Mouse (Mus musculus) midbrain, postnatal 0 days (tissue): ENCODE data around the gene Tnfaip8l1. TPM values are rescaled to one million over a fixed set of nuclear protein-coding genes. Genes with fewer than 3 reads are reported as not detected.

Experiments used
- ATAC-seq: fragments of 200-750 bp; cut with Nextera tagmentation; 2 replicates; pipeline ENCODE4 v1.8.0; 2017; ENCODE audit warnings: moderate number of reproducible peaks, mild to moderate bottlenecking, moderate TSS enrichment, moderate library complexity; ENCODE audit not compliant: low FRiP score
- DNase-seq: peaks from one replicate; pipeline ENCODE4 v3.0.0-alpha.2; 2015; ENCODE audit warnings: low spot score
- H3K27ac ChIP-seq: fragments of 300-500 bp; sonication (generic); 2 replicates; pipeline ENCODE4 v1.5.1; 2014; ENCODE audit warnings: low read depth, mild to moderate bottlenecking, low read length, mixed read lengths
- H3K27me3 ChIP-seq: fragments of 300-500 bp; sonication (generic); 2 replicates; pipeline ENCODE4 v1.6.1; 2014; ENCODE audit warnings: low read length, control low read depth, mixed read lengths; ENCODE audit not compliant: insufficient read depth
- H3K36me3 ChIP-seq: fragments of 300-500 bp; sonication (generic); 2 replicates; pipeline ENCODE4 v1.6.1; 2014; ENCODE audit warnings: low read length, control low read depth, mixed read lengths; ENCODE audit not compliant: insufficient read depth
- H3K4me1 ChIP-seq: fragments of 300-500 bp; sonication (generic); 2 replicates; pipeline ENCODE4 v1.6.1; 2014; ENCODE audit warnings: mild to moderate bottlenecking, control low read depth, antibody characterized with exemption, low read length, mixed read lengths; ENCODE audit not compliant: insufficient read depth
- H3K4me2 ChIP-seq: fragments of 300-500 bp; sonication (generic); 2 replicates; pipeline ENCODE4 v1.6.1; 2014; ENCODE audit warnings: low read depth, mild to moderate bottlenecking, low read length, mixed read lengths; ENCODE audit not compliant: poor library complexity, severe bottlenecking
- H3K4me3 ChIP-seq: fragments of 300-500 bp; sonication (generic); 2 replicates; pipeline ENCODE4 v1.5.1; 2014; ENCODE audit warnings: low read depth, mild to moderate bottlenecking, low read length, moderate library complexity
- H3K9ac ChIP-seq: fragments of 300-500 bp; sonication (generic); replicated peaks from 2 replicates; pipeline ENCODE4 v1.6.1; 2014; ENCODE audit warnings: mild to moderate bottlenecking, low read length, moderate library complexity, mixed read lengths; ENCODE audit not compliant: poor library complexity, severe bottlenecking
- H3K9me3 ChIP-seq: fragments of 300-500 bp; sonication (generic); 2 replicates; pipeline ENCODE4 v1.6.1; 2016; ENCODE audit warnings: low read length, control low read depth
- CTCF ChIP-seq: IDR thresholded peaks from 2 replicates; pipeline ENCODE4 v1.5.1; 2016; ENCODE audit warnings: antibody characterized with exemption, mild to moderate bottlenecking
- WGBS: fragments of 180-500 bp; shearing (Covaris S2); extraction: QIAGEN DNeasy Blood & Tissue Kit; methylation state at CpG from one replicate; pipeline ENCODE4 v1.1.7; 2014; 5-methylcytosine and 5-hydroxymethylcytosine counted together
- microRNA-seq: library from miRNA; unstranded; fragments of <30 nt; microRNA quantifications from one replicate; pipeline ENCODE4, GENCODE M21; 2016; ENCODE audit warnings: borderline number of aligned reads
- polyA plus RNA-seq: library from polyadenylated mRNA; unstranded; fragments of >200 nt; fragmentation: Nextera tagmentation; extraction: Ambion mirVana; gene quantifications from 2 replicates; pipeline ENCODE4 v1.2.1, GENCODE M21; 2015
- total RNA-seq: library from RNA; depleted of rRNA; stranded (reverse); fragments of >200 nt; gene quantifications from 2 replicates; pipeline ENCODE4 v1.2.3, GENCODE M21; 2014; rRNA removed

The Tnfaip8l1 gene
- total and polyA plus RNA-seq, 2 experiments from 2014 or later, result 8.4 to 15.1 TPM

DNA sequence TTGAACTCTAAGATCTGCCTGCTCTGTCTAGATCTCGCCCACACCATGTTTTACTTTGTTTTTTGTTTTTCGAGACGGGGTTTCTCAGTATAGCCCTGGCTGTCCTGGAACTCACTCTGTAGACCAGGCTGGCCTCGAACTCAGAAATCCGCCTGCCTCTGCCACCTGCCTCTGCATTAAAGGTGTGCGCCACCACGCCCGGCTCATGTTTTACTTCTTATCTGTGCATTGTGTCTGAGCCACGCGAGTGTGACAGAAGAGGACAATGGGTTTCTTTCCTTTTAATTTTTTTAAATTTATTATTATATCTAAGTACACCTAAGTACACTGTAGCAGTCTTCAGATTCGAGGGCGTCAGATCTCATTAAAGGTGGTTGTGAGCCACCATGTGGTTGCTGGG lies 57.0 kb downstream of the Tnfaip8l1 start:
- peak overlapping the region; percentile 76 for H3K4me3 ChIP-seq
- ATAC-seq (no peak), DNase-seq (no peak)
- H3K4me2 ChIP-seq, result peak overlapping the region; percentile 68
- H3K9me3 ChIP-seq, result no peaks in the 10 kb centered on the region
- peak overlapping the region; percentile 93; the same call in 1 of the 2 replicates for H3K9ac ChIP-seq
- peaks cover 14% of the 10 kb centered on the region for H3K4me1 ChIP-seq
- 51% methylated on average over 12 of the region's 12 CpGs for WGBS
- H3K27me3 ChIP-seq, result no peaks in the 10 kb centered on the region
- no peak for TF ChIP-seq CTCF
- H3K36me3 ChIP-seq, result no peaks in the 10 kb centered on the region
- peak overlapping the region; percentile 91; the same call in 1 of the 2 replicates for H3K27ac ChIP-seq

DNA sequence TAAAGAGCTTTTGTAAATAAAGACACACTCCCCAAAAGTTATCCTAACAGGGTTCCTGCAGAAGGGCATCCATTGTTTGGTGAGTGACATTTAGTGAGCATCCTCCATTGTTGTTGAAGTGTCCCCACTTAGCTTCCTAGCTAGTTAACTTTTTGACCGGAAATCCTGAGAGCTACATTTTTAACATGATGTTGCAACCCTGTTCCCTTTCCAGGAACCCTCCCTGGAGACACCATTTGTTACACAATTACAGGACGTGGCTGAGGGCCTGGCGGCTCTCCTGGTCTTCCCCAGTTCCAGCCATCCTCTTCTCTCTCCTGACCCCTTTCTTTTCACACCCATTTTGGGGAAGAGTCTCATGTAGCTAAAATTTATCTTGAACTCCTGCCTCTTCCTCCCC lies 57.5 kb downstream of the Tnfaip8l1 start:
- Histone ChIP-seq H3K4me1 (peaks cover 14% of the 10 kb centered on the region), H3K4me3 (no peak overlapping the region), H3K27me3 (no peaks in the 10 kb centered on the region), H3K9me3 (no peaks in the 10 kb centered on the region), H3K27ac (no peak overlapping the region), H3K36me3 (no peaks in the 10 kb centered on the region), H3K9ac (no peak overlapping the region), H3K4me2 (no peak overlapping the region)
- 80% methylated on average over 3 of the region's 3 CpGs for WGBS
- ATAC-seq (no peak), DNase-seq (no peak)
- TF ChIP-seq CTCF, result no peak

Small RNAs within 50 kb of the gene (microRNA-seq; reads per million reads assigned to microRNA genes)
- gene Gm44397, result not detected

Other genes starting within 250 kb of the Tnfaip8l1 start
- 2.8 and 3.5 TPM in 2 replicates for gene Zfp119b, start 213.0 kb upstream of the Tnfaip8l1 start, total RNA-seq
- gene Zfp119b, start 213.0 kb upstream of the Tnfaip8l1 start, polyA plus RNA-seq, result 5.7 and 6.6 TPM in 2 replicates
- gene Ebi3, start 209.8 kb upstream of the Tnfaip8l1 start, total RNA-seq, result 2.5 and 3.0 TPM in 2 replicates
- gene Ebi3, start 209.8 kb upstream of the Tnfaip8l1 start, polyA plus RNA-seq, result 7.4 and 8.2 TPM in 2 replicates
- 9.8 and 10.1 TPM in 2 replicates for gene Yju2, start 203.4 kb upstream of the Tnfaip8l1 start, total RNA-seq
- gene Yju2, start 203.4 kb upstream of the Tnfaip8l1 start, polyA plus RNA-seq, result 14.6 and 16.1 TPM in 2 replicates
- 227 and 253 TPM in 2 replicates for gene Shd, start 192.0 kb upstream of the Tnfaip8l1 start, total RNA-seq
- 172 and 188 TPM in 2 replicates for gene Shd, start 192.0 kb upstream of the Tnfaip8l1 start, polyA plus RNA-seq
- 122 and 129 TPM in 2 replicates for gene Fsd1, start 176.0 kb upstream of the Tnfaip8l1 start, total RNA-seq
- 188 and 225 TPM in 2 replicates for gene Fsd1, start 176.0 kb upstream of the Tnfaip8l1 start, polyA plus RNA-seq
- gene Stap2, start 156.9 kb upstream of the Tnfaip8l1 start, total RNA-seq, result 1.8 and 2.4 TPM in 2 replicates
- 4.3 TPM in 2 replicates for gene Stap2, start 156.9 kb upstream of the Tnfaip8l1 start, polyA plus RNA-seq
- 145 and 293 TPM in 2 replicates for gene Mpnd, start 156.8 kb upstream of the Tnfaip8l1 start, total RNA-seq
- gene Mpnd, start 156.8 kb upstream of the Tnfaip8l1 start, polyA plus RNA-seq, result 91.6 and 99.2 TPM in 2 replicates
- gene Sh3gl1, start 125.8 kb upstream of the Tnfaip8l1 start, total RNA-seq, result 64.1 and 71.4 TPM in 2 replicates
- gene Sh3gl1, start 125.8 kb upstream of the Tnfaip8l1 start, polyA plus RNA-seq, result 83.2 and 84.8 TPM in 2 replicates
- gene Chaf1a, start 122.0 kb upstream of the Tnfaip8l1 start, total RNA-seq, result 2.7 and 3.1 TPM in 2 replicates
- 2.4 and 2.8 TPM in 2 replicates for gene Chaf1a, start 122.0 kb upstream of the Tnfaip8l1 start, polyA plus RNA-seq
- gene Ubxn6, start 87.4 kb upstream of the Tnfaip8l1 start, total RNA-seq, result 76.9 and 123 TPM in 2 replicates
- 84.8 and 89.9 TPM in 2 replicates for gene Ubxn6, start 87.4 kb upstream of the Tnfaip8l1 start, polyA plus RNA-seq
- 59.6 and 72.1 TPM in 2 replicates for gene Hdgfl2, start 82.8 kb upstream of the Tnfaip8l1 start, total RNA-seq
- gene Hdgfl2, start 82.8 kb upstream of the Tnfaip8l1 start, polyA plus RNA-seq, result 120 and 123 TPM in 2 replicates
- gene Plin4, start 52.7 kb upstream of the Tnfaip8l1 start, total RNA-seq, result 0.42 and 0.55 TPM in 2 replicates
- 0.04 and 0.05 TPM in 2 replicates for gene Plin4, start 52.7 kb upstream of the Tnfaip8l1 start, polyA plus RNA-seq
- gene Plin5, start 44.9 kb upstream of the Tnfaip8l1 start, total RNA-seq, result 4.3 and 4.5 TPM in 2 replicates
- 4.8 and 5.9 TPM in 2 replicates for gene Plin5, start 44.9 kb upstream of the Tnfaip8l1 start, polyA plus RNA-seq
- gene Lrg1, start 40.5 kb upstream of the Tnfaip8l1 start, total RNA-seq, result 0.47 and 0.49 TPM in 2 replicates
- gene Lrg1, start 40.5 kb upstream of the Tnfaip8l1 start, polyA plus RNA-seq, result 0.43 and 0.66 TPM in 2 replicates
- gene Sema6b, start 22.1 kb upstream of the Tnfaip8l1 start, total RNA-seq, result 90.5 and 106 TPM in 2 replicates
- 15.6 and 17.4 TPM in 2 replicates for gene Sema6b, start 22.1 kb upstream of the Tnfaip8l1 start, polyA plus RNA-seq
- 41.7 and 49.3 TPM in 2 replicates for gene Mydgf, start 21.4 kb downstream of the Tnfaip8l1 start, total RNA-seq
- 75.8 and 82.5 TPM in 2 replicates for gene Mydgf, start 21.4 kb downstream of the Tnfaip8l1 start, polyA plus RNA-seq
- 24.6 and 29.7 TPM in 2 replicates for gene Dpp9, start 56.4 kb downstream of the Tnfaip8l1 start, total RNA-seq
- gene Dpp9, start 56.4 kb downstream of the Tnfaip8l1 start, polyA plus RNA-seq, result 19.4 and 19.7 TPM in 2 replicates
- gene Fem1a, start 94.3 kb downstream of the Tnfaip8l1 start, total RNA-seq, result 43.2 and 45.3 TPM in 2 replicates
- gene Fem1a, start 94.3 kb downstream of the Tnfaip8l1 start, polyA plus RNA-seq, result 13.8 and 14.2 TPM in 2 replicates
- gene Ticam1, start 114.3 kb downstream of the Tnfaip8l1 start, total RNA-seq, result 3.1 and 3.7 TPM in 2 replicates
- 0.91 and 1.1 TPM in 2 replicates for gene Ticam1, start 114.3 kb downstream of the Tnfaip8l1 start, polyA plus RNA-seq
- gene Plin3, start 130.4 kb downstream of the Tnfaip8l1 start, total RNA-seq, result 8.1 and 12.4 TPM in 2 replicates
- gene Plin3, start 130.4 kb downstream of the Tnfaip8l1 start, polyA plus RNA-seq, result 9.6 and 12.1 TPM in 2 replicates
- gene Arrdc5, start 137.8 kb downstream of the Tnfaip8l1 start, total RNA-seq, result not detected in 2 replicates
- not detected in 2 replicates for gene Arrdc5, start 137.8 kb downstream of the Tnfaip8l1 start, polyA plus RNA-seq
- 5.9 and 10.0 TPM in 2 replicates for gene Uhrf1, start 140.8 kb downstream of the Tnfaip8l1 start, total RNA-seq
- gene Uhrf1, start 140.8 kb downstream of the Tnfaip8l1 start, polyA plus RNA-seq, result 4.7 and 4.9 TPM in 2 replicates
- 123 and 140 TPM in 2 replicates for gene Kdm4b, start 163.6 kb downstream of the Tnfaip8l1 start, total RNA-seq
- gene Kdm4b, start 163.6 kb downstream of the Tnfaip8l1 start, polyA plus RNA-seq, result 45.6 and 48.0 TPM in 2 replicates